Mouse (Mus musculus) Patski (cell line): ENCODE measurements around the gene Ppfia4. TPM values are rescaled to one million over a fixed set of nuclear protein-coding genes. Genes with fewer than 3 reads are reported as not detected.

Source experiments
- ATAC-seq: fragments of 100-300 bp; one replicate; pipeline ENCODE4 v1.8.0; 2021
- CTCF ChIA-PET: fragments of 350-600 bp; sonication (Branson Sonifier 250); formaldehyde crosslinking; loops from one replicate; lab custom pipeline; 2022; ENCODE audit warnings: inconsistent platforms; lab: Charles Lee
- POLR2A ChIA-PET: fragments of 350-600 bp; sonication (Branson Sonifier 250); formaldehyde crosslinking; loops from one replicate; lab custom pipeline; 2022; ENCODE audit warnings: antibody characterized with exemption, inconsistent platforms; lab: Charles Lee
- DNase-seq: peaks from one replicate; pipeline ENCODE4 v3.0.0-alpha.2; 2011; ENCODE audit warnings: low read depth, low spot score
- H3K27me3 ChIP-seq: fragments of 371-371 bp; one replicate; pipeline ENCODE4 v1.5.1; 2021
- CTCF ChIP-seq: fragments of 100-300 bp; IDR thresholded peaks from one replicate; pipeline ENCODE4 v1.5.1; 2021
- in situ Hi-C: fragments of 300-500 bp; cut with MboI; formaldehyde crosslinking; loops from 3 replicates; pipeline ENCODE4 v1.11.1; 2018; ENCODE audit warnings: low pct_unique_long_range_greater_than_20kb, mixed read lengths
- polyA plus RNA-seq: library from polyadenylated mRNA; unstranded; gene quantifications from one replicate; pipeline ENCODE4 v1.2.3, GENCODE M21; 2021

Gene Ppfia4
- polyA plus RNA-seq, 1 experiment from 2014 or later = 0.30 TPM

- ChIA-PET POLR2A (no interaction called here), CTCF (no interaction called here)
- no peaks in the 10 kb centered on the region for H3K27me3 ChIP-seq
- DNase-seq (no peak), ATAC-seq (no peak)
- TF ChIP-seq CTCF = no peak
- in situ Hi-C loops = no loop called here
These were observed 30.0 kb downstream of the Ppfia4 start for GRCm38 (mm10) chr1:134302568-134303238.

GRCm38 (mm10) chr1:134298636-134299411 lies 33.9 kb downstream of the Ppfia4 start:
- POLR2A ChIA-PET = interaction anchor here (1.2 kb wide), 1 partner anchor 25 kb away, joined by 3 read pairs; no protein-coding TSS in a partner anchor
- no peaks in the 10 kb centered on the region for H3K27me3 ChIP-seq
- TF ChIP-seq CTCF = no peak

GRCm38 (mm10) chr1:134297265-134297664 lies 35.5 kb downstream of the Ppfia4 start:
- TF ChIP-seq CTCF = no peak
- ChIA-PET CTCF (no interaction called here), POLR2A (interaction anchor here (1.2 kb wide), 1 partner anchor 27 kb away, joined by 3 read pairs; no protein-coding TSS in a partner anchor)
- in situ Hi-C loops = no loop called here
- no peak for ATAC-seq
- H3K27me3 ChIP-seq = no peaks in the 10 kb centered on the region
- DNase-seq = no peak

More at GRCm38 (mm10) chr1:134298636-134299411, 33.9 kb downstream of the Ppfia4 start:
- ATAC-seq (no peak), DNase-seq (no peak)
- in situ Hi-C loops = no loop called here
- CTCF ChIA-PET = no interaction called here

GRCm38 (mm10) chr1:134293738-134294604 lies 38.8 kb downstream of the Ppfia4 start:
- no peak for TF ChIP-seq CTCF
- no peaks in the 10 kb centered on the region for H3K27me3 ChIP-seq
- in situ Hi-C loops = no loop called here
- no peak for ATAC-seq
- no peak for DNase-seq
- ChIA-PET CTCF (interaction anchor here (0.7 to 1.8 kb wide), 5 partner anchors 14 to 173 kb away, joined by 3 read pairs; no protein-coding TSS in a partner anchor), POLR2A (interaction anchor here (0.7 kb wide), 1 partner anchor 38 kb away, joined by 3 read pairs; the partner anchor contains the start of gene Ppfia4)

GRCm38 (mm10) chr1:134293276-134293675 lies 39.5 kb downstream of the Ppfia4 start:
- no peaks in the 10 kb centered on the region for H3K27me3 ChIP-seq
- DNase-seq (no peak), ATAC-seq (no peak)
- in situ Hi-C loops = no loop called here
- CTCF ChIA-PET = interaction anchor here (0.7 to 1.8 kb wide), 5 partner anchors 14 to 173 kb away, joined by 3 read pairs; no protein-coding TSS in a partner anchor
- TF ChIP-seq CTCF = no peak
- POLR2A ChIA-PET = no interaction called here

- in situ Hi-C loops = no loop called here
- ATAC-seq (no peak), DNase-seq (no peak)
- no peaks in the 10 kb centered on the region for H3K27me3 ChIP-seq
- TF ChIP-seq CTCF = no peak
- POLR2A ChIA-PET = no interaction called here
- CTCF ChIA-PET = interaction anchor here (1.4 kb wide), 1 partner anchor 48 kb away, joined by 3 read pairs; no protein-coding TSS in a partner anchor
These were observed 40.1 kb downstream of the Ppfia4 start for GRCm38 (mm10) chr1:134292601-134293000.

- POLR2A ChIA-PET = no interaction called here
- TF ChIP-seq CTCF = no peak
- CTCF ChIA-PET = no interaction called here
- in situ Hi-C loops = no loop called here
- no peak for ATAC-seq
- DNase-seq = no peak
- no peaks in the 10 kb centered on the region for H3K27me3 ChIP-seq
These were observed 40.7 kb downstream of the Ppfia4 start for GRCm38 (mm10) chr1:134292073-134292472.

- ChIA-PET POLR2A (no interaction called here), CTCF (no interaction called here)
- TF ChIP-seq CTCF = no peak
- in situ Hi-C loops = no loop called here
- no peaks in the 10 kb centered on the region for H3K27me3 ChIP-seq
- ATAC-seq (no peak), DNase-seq (no peak)
These were observed 41.2 kb downstream of the Ppfia4 start for GRCm38 (mm10) chr1:134291555-134291954.

GRCm38 (mm10) chr1:134290909-134291308 lies 41.8 kb downstream of the Ppfia4 start:
- CTCF ChIA-PET = no interaction called here
- H3K27me3 ChIP-seq = no peaks in the 10 kb centered on the region
- in situ Hi-C loops = no loop called here
- DNase-seq (no peak), ATAC-seq (no peak)
- POLR2A ChIA-PET = no interaction called here
- no peak for TF ChIP-seq CTCF

GRCm38 (mm10) chr1:134290300-134290699 lies 42.4 kb downstream of the Ppfia4 start:
- ChIA-PET POLR2A (no interaction called here), CTCF (no interaction called here)
- in situ Hi-C loops = no loop called here

More at GRCm38 (mm10) chr1:134290300-134290699, 42.4 kb downstream of the Ppfia4 start:
- H3K27me3 ChIP-seq = no peaks in the 10 kb centered on the region
- ATAC-seq = no peak
- DNase-seq = no peak
- TF ChIP-seq CTCF = no peak
